Mouse (Mus musculus): ENCODE results near the gene Itgb3bp.

DNA sequence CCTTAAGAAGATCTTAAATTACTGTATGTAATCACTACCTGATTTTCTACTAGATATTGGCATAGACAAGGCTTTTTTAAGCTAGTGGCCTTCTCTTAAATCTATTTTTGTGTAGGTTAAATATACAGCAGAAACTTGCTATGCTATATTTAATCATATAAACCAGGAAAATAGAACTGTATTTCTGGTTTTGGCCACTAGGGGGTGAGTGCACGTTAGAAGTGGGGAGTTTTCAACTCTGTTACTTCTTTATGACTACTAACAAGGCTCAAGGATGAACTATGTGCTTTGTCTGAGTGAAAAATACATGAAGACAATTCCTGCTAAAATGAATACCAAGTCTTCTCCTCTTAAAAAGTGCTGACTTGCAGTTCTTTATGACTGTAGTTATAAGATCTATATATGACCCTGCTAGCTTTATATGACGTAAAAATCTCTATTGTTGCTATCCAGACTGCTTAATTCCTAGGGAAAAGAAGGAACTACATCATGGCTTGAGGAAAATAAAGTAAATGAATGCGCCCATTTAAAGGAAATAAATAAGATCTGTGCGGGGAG, 15.6 kb downstream of the Itgb3bp start:
- TF ChIP-seq ZC3H11A (IDR thresholded peaks at IDR 0.05; ENCODE audit: borderline replicate concordance, low read depth, low read length): no peak
- no peak for TF ChIP-seq ZNF384 (IDR thresholded peaks at IDR 0.05; ENCODE audit: low read depth, low read length)
- TF ChIP-seq CHD2 (IDR thresholded peaks at IDR 0.05; ENCODE audit: low read depth, low read length): no peak
- TF ChIP-seq HCFC1 (IDR thresholded peaks at IDR 0.05; ENCODE audit: borderline replicate concordance, insufficient read depth, low read length): no peak
- peak; percentile 80 for TF ChIP-seq MAFK (IDR thresholded peaks at IDR 0.05; ENCODE audit: insufficient read depth, low read depth, low read length)
